Mouse (Mus musculus): ENCODE results near the gene Gm26602.

Gm26602 gene

DNA sequence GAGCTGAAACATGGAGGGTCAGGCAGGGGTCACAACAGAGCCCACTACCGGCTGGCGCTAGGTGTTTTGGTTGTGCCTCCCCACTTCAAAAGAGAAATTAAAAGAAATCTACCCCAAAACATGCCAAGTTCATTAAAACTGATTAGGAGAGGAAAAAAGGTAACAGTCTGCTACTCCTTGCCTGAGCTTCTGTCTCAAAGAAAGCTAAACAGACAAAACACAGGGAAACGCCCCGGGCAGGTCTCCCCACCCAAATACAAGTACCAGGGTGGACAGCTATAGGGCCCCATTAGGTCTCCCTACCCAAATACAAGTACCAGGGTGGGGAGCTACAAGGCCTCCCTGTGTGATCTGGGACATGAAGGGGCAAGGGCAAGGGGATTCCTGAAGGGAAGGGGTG is at the start of gene Gm26602:
TSS of gene Gm26602 (plus strand) at position 301 of the 400 bp plus-strand sequence.
- in situ Hi-C loops (cut with MboI; ENCODE audit: unreplicated experiment in 2 of 2), result no loop called here

- in situ Hi-C loops (cut with MboI; ENCODE audit: unreplicated experiment in 2 of 2), result no loop called here
These were observed 49.2 kb upstream of the Gm26602 start for GRCm38 (mm10) chr10:79861230-79862048.

DNA sequence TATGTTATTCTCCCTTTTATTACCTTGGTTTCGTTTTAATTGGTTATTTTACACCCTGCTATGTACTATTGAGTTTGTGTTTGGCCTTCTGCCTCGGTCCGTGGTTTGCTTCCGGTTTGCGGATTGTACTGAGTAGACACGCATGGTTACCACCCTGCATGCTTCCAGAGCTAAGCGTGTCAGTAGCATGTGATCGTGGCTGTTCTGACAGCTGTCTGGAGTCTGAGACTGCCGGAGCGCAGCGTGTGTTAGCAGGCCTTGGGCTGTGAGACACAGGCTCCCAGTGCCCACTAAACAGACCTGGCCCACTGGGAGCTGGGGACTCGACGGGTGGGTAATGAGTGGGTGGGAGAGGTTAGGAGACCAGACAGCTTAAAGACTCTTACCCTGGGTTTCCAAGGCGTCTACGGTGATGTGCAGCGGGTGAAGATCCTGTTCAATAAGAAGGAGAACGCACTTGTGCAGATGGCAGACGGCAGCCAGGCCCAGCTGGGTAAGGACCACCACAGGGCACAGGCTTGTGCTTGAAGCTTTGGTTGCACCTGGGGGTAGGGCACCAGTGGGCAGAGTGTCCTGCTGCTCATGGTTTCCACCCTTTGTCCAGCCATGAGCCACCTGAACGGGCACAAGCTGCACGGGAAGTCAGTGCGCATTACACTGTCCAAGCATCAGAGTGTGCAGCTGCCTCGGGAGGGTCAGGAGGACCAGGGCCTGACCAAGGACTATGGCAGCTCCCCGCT is 48.4 kb upstream of the Gm26602 start:
- in situ Hi-C loops (cut with MboI; ENCODE audit: unreplicated experiment in 2 of 2), result no loop called here

DNA sequence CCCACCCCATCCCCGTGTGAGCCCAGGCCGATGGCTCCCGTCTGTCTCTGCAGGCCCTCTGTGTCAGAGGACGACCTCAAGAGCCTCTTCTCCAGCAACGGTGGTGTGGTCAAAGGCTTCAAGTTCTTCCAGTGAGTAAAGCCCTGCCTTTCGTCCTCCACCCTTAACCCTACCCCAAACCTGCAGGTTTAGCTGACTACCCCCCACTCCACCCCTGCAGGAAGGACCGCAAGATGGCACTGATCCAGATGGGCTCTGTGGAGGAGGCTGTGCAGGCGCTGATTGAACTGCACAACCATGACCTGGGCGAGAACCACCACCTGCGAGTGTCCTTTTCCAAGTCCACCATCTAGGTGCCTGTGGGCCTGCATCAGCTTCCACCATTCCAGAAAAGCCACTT is 47.7 kb upstream of the Gm26602 start:
- in situ Hi-C loops (cut with MboI; ENCODE audit: unreplicated experiment in 2 of 2), result no loop called here

DNA sequence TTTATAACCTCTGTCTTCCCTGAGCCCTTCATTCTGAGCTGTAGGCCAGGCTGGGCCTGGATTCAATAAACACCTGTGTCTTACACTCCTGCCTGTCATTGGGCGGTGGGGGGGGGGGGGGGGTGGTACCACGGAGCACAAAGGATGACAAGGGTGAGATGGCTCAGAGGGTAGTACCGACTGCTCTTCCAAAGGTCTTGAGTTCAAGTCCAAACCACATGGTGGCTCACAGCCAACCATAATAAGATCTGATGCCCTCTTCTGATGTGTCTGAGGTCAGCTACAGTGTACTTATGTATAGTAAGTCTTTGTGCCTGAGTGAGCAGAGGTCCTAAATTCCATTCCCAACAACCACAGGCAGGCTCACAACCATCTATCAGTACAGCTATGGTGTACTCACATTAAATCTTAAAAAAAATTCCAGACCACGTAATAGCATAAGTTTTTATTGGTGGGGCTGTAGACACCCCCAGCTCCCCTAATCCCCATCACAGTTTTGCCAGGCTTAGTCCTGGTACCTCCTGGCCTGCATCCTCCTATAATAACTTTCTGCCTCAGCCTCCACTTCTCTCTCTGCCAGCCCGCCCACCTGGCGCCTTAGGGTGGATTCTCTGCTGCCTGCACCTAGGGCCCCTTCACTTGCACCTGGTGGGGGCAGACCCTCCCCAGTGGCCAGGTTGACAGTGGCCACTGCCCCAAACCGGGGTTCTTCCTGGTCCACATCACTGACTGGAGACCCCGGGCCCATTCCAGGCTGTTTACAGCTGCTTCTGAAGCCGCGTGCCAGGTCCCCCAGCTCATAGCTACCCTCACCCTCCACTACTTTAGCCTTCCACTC is 46.1 kb upstream of the Gm26602 start:
- in situ Hi-C loops (cut with MboI; ENCODE audit: unreplicated experiment in 2 of 2), result no loop called here

DNA sequence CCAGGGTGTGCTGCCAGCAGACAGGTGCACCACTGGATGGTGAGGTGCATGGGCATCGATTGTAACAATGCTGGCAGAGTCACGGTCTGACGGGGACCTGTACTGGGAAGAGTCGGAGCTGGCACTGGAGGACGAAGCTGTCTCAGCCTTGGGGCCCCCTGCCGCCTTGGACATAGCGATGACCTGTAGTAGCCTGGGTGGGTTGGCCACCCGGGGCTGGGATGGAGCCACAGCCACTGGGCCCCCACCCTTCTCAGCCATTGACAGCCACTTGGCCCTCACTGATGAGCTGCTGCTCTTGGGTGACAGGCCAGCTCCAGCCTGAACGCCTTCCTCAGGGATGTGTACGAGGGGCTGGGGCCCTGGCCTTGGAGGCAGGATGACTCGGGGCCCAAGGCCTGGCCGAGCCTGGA is 45.5 kb upstream of the Gm26602 start:
- in situ Hi-C loops (cut with MboI; ENCODE audit: unreplicated experiment in 2 of 2), result no loop called here

DNA sequence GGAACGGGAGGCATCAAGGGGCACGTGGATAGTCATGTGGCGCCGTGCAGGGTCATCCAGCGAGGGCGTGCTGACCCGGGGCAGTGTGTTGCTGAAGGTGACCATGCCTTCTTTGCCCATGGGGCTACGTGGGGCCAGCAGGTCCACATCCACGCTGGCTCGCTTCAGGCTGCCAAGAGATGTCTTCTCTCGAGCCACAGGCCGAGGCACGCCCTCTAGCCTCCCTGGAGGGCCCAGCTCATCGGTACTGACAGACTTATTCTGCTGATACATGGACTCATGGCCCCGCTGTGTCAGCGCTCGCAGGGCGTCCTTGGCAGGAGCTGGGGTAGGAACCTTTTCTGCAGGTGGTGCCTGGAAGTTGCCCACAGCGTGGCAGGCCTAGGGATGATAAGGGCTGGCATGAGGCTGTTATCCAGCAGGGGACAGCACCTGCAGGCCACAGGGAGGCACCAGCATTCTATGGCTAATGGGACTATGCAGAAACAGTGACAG is 44.8 kb upstream of the Gm26602 start:
- in situ Hi-C loops (cut with MboI; ENCODE audit: unreplicated experiment in 2 of 2), result no loop called here

- in situ Hi-C loops (cut with MboI; ENCODE audit: unreplicated experiment in 2 of 2), result no loop called here
These were observed 44.1 kb upstream of the Gm26602 start for GRCm38 (mm10) chr10:79866601-79867000.

DNA sequence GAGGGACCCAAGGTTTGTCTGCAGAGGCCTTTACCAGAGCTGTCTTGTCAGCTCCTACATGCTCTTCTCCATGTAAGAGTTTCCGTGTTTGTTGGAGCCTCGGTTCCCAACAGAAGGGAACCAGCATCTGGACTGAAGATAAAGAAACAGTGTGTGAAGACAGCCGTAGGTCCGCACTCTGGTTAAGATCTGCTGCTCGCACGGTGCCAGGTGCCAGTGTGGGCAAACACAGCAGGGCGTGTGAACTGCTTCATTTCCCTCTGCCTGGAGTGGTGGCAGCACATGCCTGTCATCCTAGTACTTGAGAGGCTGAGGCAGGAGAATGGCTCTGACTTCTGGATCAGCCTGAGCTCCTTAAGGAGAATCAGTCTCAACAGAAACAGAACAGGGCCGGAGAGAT is 38.8 kb upstream of the Gm26602 start:
- in situ Hi-C loops (cut with MboI; ENCODE audit: unreplicated experiment in 2 of 2), result no loop called here

GRCm38 (mm10) chr10:79872862-79873261 is 37.8 kb upstream of the Gm26602 start:
- in situ Hi-C loops (cut with MboI; ENCODE audit: unreplicated experiment in 2 of 2), result no loop called here

DNA sequence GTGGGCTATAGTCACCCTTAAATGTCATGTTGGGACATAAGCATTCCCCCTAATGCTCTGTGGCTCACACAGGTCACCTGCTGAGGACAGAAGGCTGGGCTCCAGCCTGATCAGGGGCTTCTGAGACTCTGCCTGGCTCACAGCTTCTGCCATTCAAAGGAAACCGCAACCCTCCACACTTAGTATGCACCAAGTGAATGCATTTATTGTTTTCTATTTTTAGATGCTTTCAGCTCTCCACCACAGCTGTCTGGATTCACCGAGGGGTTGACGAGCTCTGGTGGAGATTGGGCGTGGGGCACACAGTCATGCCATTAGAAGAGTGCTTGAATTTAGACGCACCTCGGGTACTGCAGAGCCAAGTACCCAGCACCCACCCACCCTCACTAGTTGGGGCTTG is 37.3 kb upstream of the Gm26602 start:
- in situ Hi-C loops (cut with MboI; ENCODE audit: unreplicated experiment in 2 of 2), result no loop called here

DNA sequence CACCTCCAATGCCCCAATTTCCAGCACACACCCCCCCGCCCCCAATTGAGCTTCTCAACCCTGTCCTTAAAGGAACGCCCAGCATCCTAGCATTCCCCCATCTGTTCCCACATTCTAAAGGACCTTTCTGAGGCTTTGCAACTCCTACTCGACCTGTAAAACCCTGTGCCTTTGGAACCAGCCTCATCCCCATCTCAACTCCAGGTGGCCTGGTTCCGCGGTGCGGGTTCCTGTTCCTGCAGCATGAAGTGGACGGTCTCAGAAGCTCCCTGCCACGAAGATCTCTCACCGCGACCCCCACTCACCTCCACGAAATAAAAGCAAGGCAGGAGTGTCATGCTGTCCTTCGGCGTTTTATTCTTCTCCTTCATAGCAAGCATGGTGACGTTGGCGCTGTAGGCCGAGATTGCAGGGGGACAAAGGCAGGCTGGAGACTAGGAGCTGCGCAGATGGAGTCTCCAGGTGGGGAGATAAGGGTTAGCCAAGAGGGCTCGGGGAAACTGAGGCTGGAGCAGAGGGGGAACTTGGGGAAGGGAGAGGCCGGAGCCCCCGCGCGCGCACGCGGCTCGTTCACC is 36.9 kb upstream of the Gm26602 start:
- in situ Hi-C loops (cut with MboI; ENCODE audit: unreplicated experiment in 2 of 2), result no loop called here

DNA sequence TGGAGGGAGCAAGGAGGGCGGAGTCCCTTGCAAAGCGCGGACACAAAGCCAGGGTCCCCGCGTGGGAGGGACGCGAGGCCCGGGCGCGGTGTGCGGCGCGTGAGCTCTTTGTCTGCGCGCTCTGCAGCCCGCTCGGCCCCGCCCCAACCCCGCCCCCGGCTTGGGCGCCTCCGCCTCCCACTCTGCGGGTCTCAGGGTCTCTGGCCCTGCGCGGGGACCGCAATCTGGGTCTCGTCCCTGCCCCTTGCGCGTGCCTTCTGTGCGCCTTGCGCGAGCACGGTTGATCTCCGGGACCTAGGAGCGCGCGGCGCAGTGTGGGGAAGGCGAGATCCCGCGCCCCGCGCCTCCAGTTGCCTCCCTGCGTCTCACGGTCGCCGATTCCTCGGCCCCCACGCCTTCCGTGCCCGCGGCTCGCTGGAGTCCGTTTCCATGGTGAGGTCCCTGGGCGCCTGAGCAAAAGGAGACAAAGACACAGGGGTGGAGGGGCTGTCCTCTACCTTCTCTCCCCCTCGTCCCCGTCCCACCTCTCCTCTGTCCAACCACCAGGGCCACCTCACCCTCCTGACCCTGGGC is 36.3 kb upstream of the Gm26602 start, which contains the start of the genes Prtn3 and Plppr3:
TSS of gene Prtn3 (plus strand) at position 187 of the 573 bp plus-strand sequence.
TSS of gene Plppr3 (minus strand) at position 345 of the 573 bp plus-strand sequence.
- in situ Hi-C loops (cut with MboI; ENCODE audit: unreplicated experiment in 2 of 2), result no loop called here

- in situ Hi-C loops (cut with MboI; ENCODE audit: unreplicated experiment in 2 of 2), result no loop called here
These were observed 33.5 kb upstream of the Gm26602 start for GRCm38 (mm10) chr10:79877174-79877573.

GRCm38 (mm10) chr10:79877757-79878156 is 32.9 kb upstream of the Gm26602 start:
- in situ Hi-C loops (cut with MboI; ENCODE audit: unreplicated experiment in 2 of 2), result no loop called here

- in situ Hi-C loops (cut with MboI; ENCODE audit: unreplicated experiment in 2 of 2), result no loop called here
These were observed 31.1 kb upstream of the Gm26602 start for GRCm38 (mm10) chr10:79879527-79879926.

DNA sequence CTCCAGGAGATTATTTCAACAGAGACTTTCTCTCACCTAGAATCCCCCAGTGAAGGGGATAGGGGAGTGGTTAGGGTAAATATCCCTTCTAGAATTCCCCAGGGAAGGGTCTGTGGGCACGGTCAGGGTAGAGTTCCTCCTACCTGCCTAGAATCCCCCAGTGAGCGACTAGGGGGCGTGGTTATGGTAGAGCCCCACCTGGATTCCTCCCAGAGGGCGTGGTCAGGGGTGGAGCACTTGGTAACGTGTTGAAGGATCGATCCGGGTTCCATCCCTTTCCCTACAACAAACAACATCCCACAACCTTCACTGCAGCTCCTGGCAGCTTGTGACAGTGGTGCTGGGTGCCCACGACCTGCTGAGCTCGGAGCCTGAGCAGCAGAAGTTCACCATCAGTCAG is 29.9 kb upstream of the Gm26602 start:
- in situ Hi-C loops (cut with MboI; ENCODE audit: unreplicated experiment in 2 of 2), result loop anchor here (5.0 kb wide), 3 partner anchors 42 to 87 kb away; partner anchors contain the start of gene R3hdm4 (in 2 of the 2)

DNA sequence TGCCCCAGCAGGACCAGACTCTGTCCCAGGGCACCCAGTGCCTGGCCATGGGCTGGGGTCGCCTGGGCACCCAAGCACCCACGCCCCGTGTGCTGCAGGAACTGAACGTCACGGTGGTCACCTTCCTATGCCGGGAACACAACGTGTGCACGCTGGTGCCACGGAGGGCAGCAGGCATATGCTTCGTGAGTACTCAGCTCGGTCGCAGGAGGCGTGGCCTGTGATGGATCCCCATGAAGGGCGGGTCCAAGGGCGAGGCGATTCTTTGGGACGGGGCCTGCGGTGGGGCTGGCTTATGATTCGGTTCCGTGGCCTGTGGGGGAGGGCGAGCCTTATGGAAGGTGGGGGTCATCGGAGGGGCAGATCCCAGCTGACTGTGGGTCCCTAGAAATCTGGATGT is 28.7 kb upstream of the Gm26602 start:
- in situ Hi-C loops (cut with MboI; ENCODE audit: unreplicated experiment in 2 of 2), result loop anchor here (5.0 kb wide), 3 partner anchors 40 to 85 kb away; partner anchors contain the start of gene R3hdm4 (in 2 of the 2)

GRCm38 (mm10) chr10:79883297-79884084 is 27.2 kb upstream of the Gm26602 start:
- in situ Hi-C loops (cut with MboI; ENCODE audit: unreplicated experiment in 2 of 2), result loop anchor here (5.0 kb wide), 3 partner anchors 39 to 84 kb away; partner anchors contain the start of gene R3hdm4 (in 2 of the 2)
